Mouse (Mus musculus): Measurements from ENCODE around the gene A4gnt. TPM values are rescaled to one million over a fixed set of nuclear protein-coding genes. Genes with fewer than 3 reads are reported as not detected.

The A4gnt gene
- total and polyA plus RNA-seq, 3 experiments, result 0.04 TPM; not detected in 2

DNA sequence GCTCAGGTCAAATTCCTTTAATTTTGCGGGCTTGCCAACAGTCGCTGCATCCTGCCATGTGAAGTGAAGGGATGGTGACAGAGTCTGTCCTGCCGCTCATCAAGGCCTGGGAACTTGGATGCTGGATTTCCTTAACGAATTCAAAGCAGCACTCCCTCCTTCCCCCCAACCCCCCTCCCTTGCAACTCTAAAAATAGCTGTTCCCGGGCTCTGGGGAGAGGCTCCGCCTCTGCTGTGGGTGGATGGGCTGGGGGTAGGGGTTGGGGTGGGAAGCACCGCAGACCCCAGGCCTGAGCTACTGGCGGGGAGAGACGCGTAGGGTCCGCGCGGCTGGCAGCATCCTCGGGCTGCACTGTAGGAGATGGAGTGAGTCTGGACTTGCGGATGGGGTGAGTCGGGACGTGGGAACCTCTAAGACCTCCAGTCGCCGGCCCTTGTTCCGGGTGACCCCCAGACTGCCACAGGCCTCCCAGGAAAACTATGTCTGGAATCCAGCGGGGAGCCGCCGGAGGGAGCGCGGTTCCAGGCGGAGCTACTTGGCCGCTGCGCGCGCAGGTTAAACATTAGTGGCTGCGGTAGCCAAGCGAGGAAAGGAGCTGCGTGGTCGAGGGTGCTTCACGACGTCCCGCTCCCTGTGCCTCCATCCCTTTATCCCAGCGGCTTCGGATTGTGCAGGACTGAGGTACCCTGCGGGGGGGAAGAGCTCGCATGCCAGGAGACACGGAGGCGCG, 17.1 kb downstream of the A4gnt start, which contains the start of gene Dzip1l:
Gene Dzip1l (plus strand): TSS at position 216 of the 731 bp plus-strand sequence.
- no peak for TF ChIP-seq MXI1 (IDR thresholded peaks at IDR 0.05; ENCODE audit: low read depth, low read length)
- no peak for TF ChIP-seq CHD2 (IDR thresholded peaks at IDR 0.05; ENCODE audit: low read length)
- no peak for TF ChIP-seq CTCF (IDR thresholded peaks at IDR 0.05 in 2 of 3, conservative IDR thresholded peaks at IDR 0.05 in 1 of 3; ENCODE audit: control insufficient read depth in 1 of 3, insufficient read depth in 1 of 3, low read depth in 2 of 3, low read length in 3 of 3, poor library complexity in 1 of 3, severe bottlenecking in 1 of 3)
- no peak for TF ChIP-seq TCF12 (IDR thresholded peaks at IDR 0.05; ENCODE audit: low read depth, low read length)
- TF ChIP-seq EP300 (IDR thresholded peaks at IDR 0.05; ENCODE audit: low read depth in 1 of 2, low read length in 2 of 2), result no peak
- no peak for TF ChIP-seq ZMIZ1 (IDR thresholded peaks at IDR 0.05; ENCODE audit: low read depth, low read length)
- no peak for TF ChIP-seq GABPA (IDR thresholded peaks at IDR 0.05; ENCODE audit: low read depth, low read length)
- no peak for TF ChIP-seq E2F4 (IDR thresholded peaks at IDR 0.05; ENCODE audit: borderline replicate concordance, low read depth, low read length)
- no peak for TF ChIP-seq POLR2A (IDR thresholded peaks at IDR 0.05; ENCODE audit: control insufficient read depth in 1 of 2, insufficient read depth in 1 of 2, low read depth in 1 of 2, low read length in 2 of 2, poor library complexity in 1 of 2)
- no peak for TF ChIP-seq MAX (IDR thresholded peaks at IDR 0.05; ENCODE audit: low read length)
- no peak for TF ChIP-seq TBP (IDR thresholded peaks at IDR 0.05; ENCODE audit: low read depth, low read length)
- TF ChIP-seq POLR2AphosphoS2 (IDR thresholded peaks at IDR 0.05; ENCODE audit: low read length), result no peak
- TF ChIP-seq MYC (IDR thresholded peaks at IDR 0.05; ENCODE audit: low read depth, low read length), result no peak
- no peak for TF ChIP-seq RCOR1 (IDR thresholded peaks at IDR 0.05; ENCODE audit: low read depth, low read length)
- TF ChIP-seq POLR2AphosphoS5 (IDR thresholded peaks at IDR 0.05; ENCODE audit: borderline replicate concordance, low read depth, low read length), result no peak
- no peak for TF ChIP-seq SMC3 (IDR thresholded peaks at IDR 0.05; ENCODE audit: low read depth, low read length)
- Histone ChIP-seq H3K36me3 (ENCODE audit: control insufficient read depth in 1 of 2, insufficient read depth in 2 of 2, low read length in 2 of 2) (no peaks in the 10 kb centered on the region), H3K27ac (ENCODE audit: control insufficient read depth, low read depth, low read length) (no peak within 1 kb of the TSS), H3K4me1 (ENCODE audit: control insufficient read depth in 1 of 2, insufficient read depth in 2 of 2, low read length in 2 of 2) (no peaks in the 10 kb centered on the region), H3K9me3 (replicated peaks; ENCODE audit: insufficient read depth, low read length) (no peaks in the 10 kb centered on the region), H3K27me3 (ENCODE audit: control insufficient read depth in 1 of 2, insufficient read depth in 2 of 2, low read length in 2 of 2) (no peaks in the 10 kb centered on the region; a peak in 1 of 4 replicates), H3K4me3 (ENCODE audit: control insufficient read depth in 1 of 2, insufficient read depth in 1 of 2, low read depth in 2 of 2, low read length in 2 of 2) (no peak within 1 kb of the TSS), H3K9ac (ENCODE audit: control insufficient read depth, low read depth, low read length, poor library complexity, severe bottlenecking) (no peak within 1 kb of the TSS), H3K79me2 (ENCODE audit: control insufficient read depth, insufficient read depth, low read length, poor library complexity) (no peaks in the 10 kb centered on the region)
- no peak for DNase-seq (ENCODE audit: low read depth, low spot score)

DNA sequence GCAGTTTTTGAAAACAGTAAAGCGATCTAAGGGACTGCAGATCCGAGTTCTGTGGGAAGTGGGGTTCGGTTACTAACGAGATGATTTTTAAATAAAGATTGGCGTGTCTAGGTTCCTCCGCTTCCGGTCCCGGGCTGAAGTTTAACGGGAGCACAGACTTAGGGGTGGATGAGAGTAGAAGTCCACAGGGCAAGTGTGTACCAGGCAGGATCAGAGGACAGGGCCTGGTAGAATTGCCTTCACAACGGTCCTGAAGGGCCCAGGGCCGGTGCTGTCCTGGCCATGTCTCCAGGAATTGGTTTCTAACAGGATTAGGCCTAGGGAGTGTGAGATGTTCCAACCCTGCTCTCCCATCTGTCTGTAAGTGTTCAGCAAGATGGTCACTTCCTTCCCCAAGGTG, 17.8 kb downstream of the A4gnt start:
- Histone ChIP-seq H3K36me3 (ENCODE audit: control insufficient read depth in 1 of 2, insufficient read depth in 2 of 2, low read length in 2 of 2) (no peaks in the 10 kb centered on the region), H3K9me3 (replicated peaks; ENCODE audit: insufficient read depth, low read length) (no peaks in the 10 kb centered on the region), H3K79me2 (ENCODE audit: control insufficient read depth, insufficient read depth, low read length, poor library complexity) (no peaks in the 10 kb centered on the region), H3K4me1 (ENCODE audit: control insufficient read depth in 1 of 2, insufficient read depth in 2 of 2, low read length in 2 of 2) (no peaks in the 10 kb centered on the region), H3K9ac (ENCODE audit: control insufficient read depth, low read depth, low read length, poor library complexity, severe bottlenecking) (no peak overlapping the region), H3K4me3 (ENCODE audit: control insufficient read depth in 1 of 2, insufficient read depth in 1 of 2, low read depth in 2 of 2, low read length in 2 of 2) (no peak overlapping the region), H3K27me3 (ENCODE audit: control insufficient read depth in 1 of 2, insufficient read depth in 2 of 2, low read length in 2 of 2) (no peaks in the 10 kb centered on the region; a peak in 1 of 4 replicates), H3K27ac (ENCODE audit: control insufficient read depth, low read depth, low read length) (no peak overlapping the region)
- DNase-seq (ENCODE audit: low read depth, low spot score), result no peak
- no peak for TF ChIP-seq JUND (IDR thresholded peaks at IDR 0.05; ENCODE audit: low read depth, low read length)
- no peak for TF ChIP-seq CTCF (IDR thresholded peaks at IDR 0.05 in 2 of 3, conservative IDR thresholded peaks at IDR 0.05 in 1 of 3; ENCODE audit: control insufficient read depth in 1 of 3, insufficient read depth in 1 of 3, low read depth in 2 of 3, low read length in 3 of 3, poor library complexity in 1 of 3, severe bottlenecking in 1 of 3)
- no peak for TF ChIP-seq TCF12 (IDR thresholded peaks at IDR 0.05; ENCODE audit: low read depth, low read length)

All from MEL (cell line).